Mouse (Mus musculus) gastrocnemius, postnatal 10 days (tissue): Measurements from ENCODE around the gene 1110008L16Rik. TPM values are rescaled to one million over a fixed set of nuclear protein-coding genes. Genes with fewer than 3 reads are reported as not detected.
"Not testable (repeated sequence)": the region's sequence is repeated elsewhere in the genome, so short reads cannot be mapped to it uniquely, and the experiment has no call there.

ENCODE experiments used
- DNase-seq: peaks from one replicate; pipeline ENCODE4 v3.0.0; 2021; ENCODE audit warnings: mixed read lengths
- total RNA-seq, 2 experiments: library from RNA; stranded (reverse); gene quantifications; 2 replicates each; pipeline ENCODE4 v1.2.3; 2021

1110008L16Rik gene
- total RNA-seq, 2 experiments from 2014 or later = 6.9 to 7.9 TPM

DNA sequence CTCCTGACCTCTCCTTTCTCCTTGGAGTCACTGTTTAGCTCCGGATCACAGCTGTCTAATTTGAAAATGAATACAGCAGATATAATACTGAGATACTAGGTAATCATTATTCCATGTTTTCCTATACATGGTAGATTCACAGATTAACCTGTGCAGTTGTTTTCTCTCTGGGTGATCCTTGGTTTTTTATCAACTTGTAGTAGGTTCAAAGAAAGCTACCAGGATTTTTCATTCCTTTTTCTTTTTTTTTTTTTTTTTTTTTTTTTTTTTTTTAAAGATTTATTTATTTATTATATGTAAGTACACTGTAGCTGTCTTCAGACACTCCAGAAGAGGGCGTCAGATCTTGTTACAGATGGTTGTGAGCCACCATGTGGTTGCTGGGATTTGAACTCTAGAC, 39.1 kb downstream of the 1110008L16Rik start:
- DNase-seq = not testable (repeated sequence)

DNA sequence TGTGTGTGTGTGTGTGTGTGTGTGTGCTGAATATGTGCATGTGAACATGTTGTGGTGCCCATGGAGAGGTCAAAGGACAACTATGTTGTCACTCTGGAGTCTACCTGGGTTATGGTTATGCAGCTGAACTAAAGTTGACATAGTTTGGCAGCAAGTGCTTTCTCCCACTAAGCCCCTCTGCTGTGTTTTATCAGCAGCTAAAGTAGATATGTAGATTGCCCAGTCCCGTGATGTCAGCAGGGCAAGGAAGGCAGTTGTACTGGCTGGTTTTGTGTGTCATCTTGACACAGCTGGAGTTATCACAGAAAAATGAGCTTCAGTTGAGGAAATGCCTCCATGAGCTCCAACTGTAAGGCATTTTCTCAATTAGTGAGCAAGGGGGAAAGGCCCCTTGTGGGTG, 43.7 kb downstream of the 1110008L16Rik start:
- not testable (repeated sequence) for DNase-seq

DNA sequence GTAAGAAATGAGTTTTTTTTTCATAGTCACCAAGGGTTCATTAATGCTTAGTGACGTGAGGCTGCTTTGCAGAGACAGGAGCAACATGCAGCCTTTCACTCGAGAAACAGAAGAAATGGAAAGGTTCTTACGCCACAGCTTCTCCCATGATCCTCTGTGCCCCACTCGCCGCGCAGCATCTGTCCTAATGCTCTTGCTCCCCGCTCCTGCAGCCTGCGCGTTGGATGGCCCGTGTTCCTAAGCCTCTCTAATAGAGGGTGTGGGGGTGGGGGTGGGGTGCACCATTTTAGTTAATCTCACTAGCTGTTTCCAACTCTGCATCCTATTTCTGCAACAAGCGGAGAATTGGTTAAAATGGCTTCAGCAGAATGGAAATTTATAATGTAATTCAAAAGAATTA, 44.6 kb downstream of the 1110008L16Rik start:
- no peak for DNase-seq

DNA sequence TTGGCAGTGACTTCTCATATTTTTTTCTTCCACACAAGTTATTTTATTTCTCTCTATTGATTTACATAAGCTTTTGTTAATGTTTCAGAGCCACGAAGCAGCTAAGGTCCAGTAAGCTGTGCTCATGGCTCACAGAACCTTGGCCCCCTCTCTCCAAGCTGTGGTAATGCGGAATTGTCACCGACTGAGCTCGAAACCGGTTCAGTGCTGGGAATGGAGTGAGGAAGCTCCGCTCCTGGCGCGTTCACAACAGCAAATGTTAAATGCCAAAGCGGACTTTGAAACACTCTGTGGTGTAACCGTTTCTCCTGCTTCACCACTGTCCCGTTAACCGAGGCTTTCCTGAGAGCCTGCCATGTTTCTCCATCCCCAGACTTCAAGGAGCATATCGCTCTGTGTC, 45.2 kb downstream of the 1110008L16Rik start:
- DNase-seq = peak; percentile 21

DNA sequence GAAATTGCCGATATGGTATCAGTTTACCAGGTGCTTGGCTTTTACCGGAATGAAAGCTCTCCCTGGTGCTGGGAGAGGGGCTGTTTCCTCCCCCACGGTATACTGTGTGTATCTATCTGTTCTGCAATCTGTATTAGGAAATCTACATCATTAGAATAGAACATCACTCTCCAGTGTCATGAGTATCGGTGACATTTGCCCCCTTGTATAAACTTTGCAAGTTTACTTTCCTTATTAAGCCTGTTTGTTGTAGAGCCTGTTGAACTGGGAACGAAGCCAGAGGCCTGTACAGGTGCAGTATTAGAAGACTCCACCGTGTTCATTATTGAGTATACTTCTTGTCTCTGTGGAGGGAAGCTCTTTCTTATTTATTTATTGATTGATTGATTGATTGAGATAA, 54.0 kb downstream of the 1110008L16Rik start:
- no peak for DNase-seq

DNA sequence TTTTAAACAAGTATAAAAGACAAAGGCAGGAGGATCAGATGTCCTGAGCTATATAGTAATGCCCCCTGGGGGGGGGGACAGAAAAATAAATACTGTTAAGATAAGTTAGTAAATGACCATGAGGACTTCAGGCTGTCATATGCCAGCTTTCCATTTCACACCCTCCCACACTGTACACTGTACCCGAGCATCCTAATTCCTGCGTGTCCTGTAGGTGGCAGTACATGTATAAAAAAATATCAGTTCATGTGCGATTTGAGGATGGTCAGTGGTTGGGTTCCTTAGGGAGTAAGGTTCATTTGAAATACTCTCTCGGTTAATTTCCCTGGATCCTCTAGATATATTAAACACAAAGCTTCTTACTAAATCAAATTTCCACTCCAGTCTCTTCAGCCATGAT, 55.5 kb downstream of the 1110008L16Rik start:
- DNase-seq = no peak

DNA sequence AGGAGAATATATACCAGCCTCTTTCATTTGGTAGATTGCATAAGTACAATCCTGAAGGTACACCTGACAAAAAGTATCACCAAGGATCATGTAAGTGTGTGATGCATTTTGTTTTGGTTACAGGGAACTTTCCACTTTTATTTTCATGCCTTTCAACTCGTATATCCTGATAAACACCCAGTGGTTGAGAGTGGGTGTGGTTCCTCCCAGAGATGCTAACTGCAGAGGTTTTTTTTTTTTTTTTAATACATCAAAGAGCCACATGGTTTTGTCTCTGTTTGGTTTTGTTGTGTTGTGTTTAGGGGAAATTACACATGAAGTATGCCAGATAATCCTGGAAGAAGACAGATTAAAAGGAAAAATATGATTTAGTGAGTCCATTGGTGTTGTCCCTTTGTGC, 57.9 kb downstream of the 1110008L16Rik start:
- DNase-seq = no peak

DNA sequence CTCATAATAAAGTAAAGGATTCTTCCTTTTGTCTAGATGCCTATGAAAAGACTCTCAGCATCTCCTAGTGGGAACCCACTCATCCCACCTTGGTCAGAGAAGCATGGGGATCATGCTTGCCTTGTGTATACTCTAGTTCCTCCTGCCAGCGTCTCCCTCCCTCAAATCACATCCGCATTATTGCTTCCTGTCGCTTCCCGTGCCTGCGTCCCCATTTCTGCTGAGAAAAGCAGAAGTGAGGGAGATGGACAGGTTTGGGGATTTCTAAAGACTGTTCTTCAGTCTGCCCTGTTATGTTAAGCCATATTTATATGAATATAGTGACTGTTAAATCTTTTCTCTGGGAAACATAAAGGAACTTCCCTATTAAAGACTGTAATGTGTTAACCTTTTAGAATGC, 61.6 kb downstream of the 1110008L16Rik start:
- DNase-seq = no peak

DNA sequence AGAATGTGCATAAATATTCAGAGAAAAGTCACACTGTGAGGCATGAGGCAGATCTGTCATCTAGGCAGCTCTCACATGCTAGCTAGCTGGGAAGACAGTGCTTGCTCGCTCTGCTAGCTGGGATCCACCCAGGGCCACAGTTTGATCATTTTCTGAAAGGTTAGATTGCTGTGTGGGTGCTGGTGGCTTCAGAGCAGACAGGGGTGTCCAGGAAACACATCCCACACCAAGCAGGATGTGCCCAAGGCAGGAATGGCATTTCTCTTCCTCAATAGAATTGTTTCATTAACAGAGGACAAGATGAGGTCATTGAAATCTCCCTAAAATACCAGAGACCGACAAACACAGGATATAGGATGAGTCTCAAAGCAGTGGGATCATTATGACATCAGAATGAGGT, 65.7 kb downstream of the 1110008L16Rik start:
- DNase-seq = no peak

DNA sequence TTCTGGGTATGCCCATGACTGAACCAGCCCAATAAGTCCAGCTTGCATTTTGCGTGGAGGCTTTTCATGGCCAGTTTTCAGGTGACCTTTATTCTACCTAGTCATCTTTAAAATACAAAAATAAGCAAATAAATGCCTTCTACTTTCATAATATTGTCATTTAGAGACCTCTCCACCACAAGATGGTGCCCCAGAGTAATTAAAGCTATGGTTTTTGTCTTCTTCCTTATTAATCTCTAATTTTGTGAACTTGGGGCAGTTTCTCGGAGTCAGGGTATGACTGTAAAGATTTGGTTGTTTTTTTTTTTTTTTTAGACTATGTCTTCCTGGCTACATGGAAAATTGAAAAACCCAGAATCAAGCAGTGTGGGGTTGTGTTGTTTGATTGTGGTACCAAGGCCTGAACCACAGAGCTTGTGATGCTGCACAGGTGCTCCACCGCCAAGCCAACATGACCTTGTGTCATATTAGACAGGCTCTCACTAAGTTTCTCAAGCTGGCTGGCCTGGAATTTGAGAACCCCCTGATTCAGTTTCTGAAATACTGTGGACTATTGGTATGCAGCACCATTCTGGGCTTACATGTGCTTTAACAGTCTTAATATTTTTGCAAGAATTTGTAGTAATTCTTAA, 73.2 kb downstream of the 1110008L16Rik start:
- no peak for DNase-seq

DNA sequence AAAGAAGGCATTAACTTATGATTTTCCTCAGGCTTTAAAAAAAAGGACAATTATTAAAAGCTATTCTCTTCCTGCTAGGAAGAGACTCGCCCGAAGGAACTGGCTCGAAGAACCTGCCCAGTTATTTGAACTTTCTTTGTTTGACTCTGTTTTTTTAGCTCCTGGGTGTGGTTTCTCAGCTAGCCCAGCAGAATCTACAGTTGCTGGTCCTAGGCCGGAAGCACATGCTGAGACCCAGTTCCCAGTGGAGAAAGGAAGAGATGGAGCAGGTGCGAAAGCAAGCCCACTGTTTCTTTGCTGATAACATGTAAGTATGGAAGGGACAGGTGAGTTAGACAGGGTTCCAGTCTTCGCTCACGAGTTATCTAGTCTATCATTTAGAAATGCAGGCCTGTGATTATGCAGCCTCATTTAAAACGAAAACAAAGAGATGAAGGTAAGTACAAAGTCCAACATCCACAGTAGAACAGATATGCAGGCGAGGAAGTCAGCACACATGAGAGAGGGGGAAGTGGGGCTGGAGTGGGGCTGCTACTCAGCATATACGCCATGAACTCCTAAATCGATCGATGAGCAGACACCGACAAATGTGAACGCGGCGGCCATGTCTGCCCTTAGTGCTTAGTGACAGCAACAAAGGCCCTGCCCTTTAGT, 77.7 kb downstream of the 1110008L16Rik start:
- no peak for DNase-seq

DNA sequence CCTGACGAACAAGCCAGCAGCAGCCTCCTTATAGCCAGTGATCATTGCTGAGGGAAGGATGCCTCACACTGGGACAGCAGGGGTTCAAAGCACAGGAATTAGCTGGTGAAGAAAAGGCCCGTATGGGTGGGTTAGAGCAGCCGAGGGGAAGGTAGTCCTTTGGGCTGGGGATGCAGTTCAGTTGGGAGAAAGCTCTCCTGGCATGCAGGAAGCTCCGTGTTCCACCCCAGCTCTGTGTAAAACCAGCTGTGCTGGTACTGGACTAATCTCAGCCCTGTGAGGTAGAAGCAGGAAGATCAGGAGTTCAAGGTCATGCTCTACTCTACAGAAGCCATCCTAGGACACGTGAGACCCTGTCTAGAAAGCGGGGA, 78.2 kb downstream of the 1110008L16Rik start:
- DNase-seq = no peak

DNA sequence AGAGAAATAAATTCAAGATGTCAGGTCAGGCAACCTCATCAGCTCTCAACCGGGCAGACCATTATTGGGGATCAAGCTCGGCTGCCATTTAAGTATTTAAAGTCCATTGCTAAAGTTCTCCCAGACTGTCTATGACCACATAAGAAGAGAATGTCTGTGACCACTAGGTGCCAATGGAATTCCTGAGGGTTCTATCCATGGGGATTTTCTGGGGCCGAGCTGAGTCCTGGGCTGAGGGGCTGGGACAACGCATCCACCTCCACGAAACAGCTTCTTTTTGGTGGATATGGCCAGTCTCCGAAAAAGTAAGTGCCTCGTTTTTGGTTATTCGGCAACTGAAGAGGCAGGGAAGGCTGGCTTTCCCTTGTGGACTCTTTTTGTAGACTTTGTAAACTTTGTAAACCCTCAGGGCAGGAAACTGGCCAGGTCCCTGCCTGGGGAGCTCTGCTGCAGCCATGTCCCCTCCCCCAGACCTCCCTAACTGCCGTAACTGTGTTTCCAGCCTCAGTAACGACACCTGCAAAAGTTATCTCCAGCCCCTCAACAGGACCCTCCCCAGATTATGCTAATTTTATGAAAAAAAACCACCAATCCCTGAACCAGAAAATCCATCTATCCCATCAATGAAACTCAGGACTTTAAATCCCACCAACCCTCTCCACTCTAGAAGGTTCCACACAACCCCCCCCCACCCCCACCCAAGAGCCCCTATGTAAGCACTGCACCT, 84.8 kb downstream of the 1110008L16Rik start, which contains the start of gene Psma6:
TSS of gene Psma6 (plus strand) at position 200 of the 727 bp plus-strand sequence.
- DNase-seq = no peak

DNA sequence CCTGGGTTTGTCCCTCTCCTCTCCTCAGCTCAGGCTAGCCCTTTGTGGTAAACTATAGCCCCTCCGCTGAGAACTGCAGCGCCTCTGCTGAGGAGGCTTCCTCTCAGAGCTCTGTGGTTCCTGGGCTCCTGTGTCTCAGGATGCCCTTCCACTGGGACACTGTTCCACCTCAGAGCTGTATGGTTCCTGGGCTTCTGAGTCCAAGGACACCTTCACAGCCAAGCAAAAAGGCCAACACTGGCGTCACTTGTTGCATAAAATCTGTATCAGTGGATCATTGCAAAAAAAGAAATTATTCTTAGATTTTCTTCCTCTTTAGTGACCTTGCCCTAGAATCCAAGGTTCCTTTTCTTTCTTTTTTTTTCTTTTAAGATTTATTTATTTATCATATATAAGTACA, 85.4 kb downstream of the 1110008L16Rik start:
- no peak for DNase-seq

DNA sequence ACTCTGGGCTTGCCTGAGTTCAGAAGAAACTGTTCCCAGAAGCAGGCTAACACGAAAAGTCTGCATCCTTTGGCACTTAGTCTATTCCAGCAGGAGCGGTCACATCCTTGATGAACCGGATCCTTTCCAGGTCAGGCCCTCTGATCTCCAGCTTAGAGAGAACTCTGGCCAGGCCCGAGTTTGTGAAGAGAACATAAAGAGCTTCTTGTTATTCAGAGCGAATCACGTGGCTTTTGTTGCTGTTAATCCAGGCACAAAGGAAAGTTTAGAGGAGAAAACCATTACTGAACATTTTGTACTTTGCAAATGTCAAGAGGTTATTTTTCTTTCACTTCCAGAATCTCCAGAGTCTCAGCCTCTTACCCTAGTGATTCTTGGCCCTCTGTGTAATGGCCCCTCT, 86.6 kb downstream of the 1110008L16Rik start:
- no peak for DNase-seq

DNA sequence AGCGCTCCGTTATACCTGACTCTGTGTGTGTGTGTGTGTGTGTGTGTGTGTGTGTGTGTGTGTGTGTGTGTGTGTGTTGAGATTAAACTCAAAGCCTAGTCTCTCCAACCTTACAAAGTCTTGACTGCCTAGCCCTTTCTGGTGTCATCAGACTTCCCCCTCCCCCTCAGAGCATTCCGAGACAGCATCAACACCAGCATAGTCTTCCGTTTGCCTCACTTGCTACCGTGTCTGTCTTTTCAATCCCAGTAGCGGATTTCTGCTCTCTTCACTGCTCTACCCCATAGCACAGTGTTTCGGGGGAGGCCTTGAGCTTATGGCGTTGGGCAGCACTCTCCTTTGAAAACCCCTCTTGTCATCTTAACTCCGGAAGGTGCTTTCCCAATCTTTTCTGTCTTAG, 87.1 kb downstream of the 1110008L16Rik start:
- DNase-seq = no peak

DNA sequence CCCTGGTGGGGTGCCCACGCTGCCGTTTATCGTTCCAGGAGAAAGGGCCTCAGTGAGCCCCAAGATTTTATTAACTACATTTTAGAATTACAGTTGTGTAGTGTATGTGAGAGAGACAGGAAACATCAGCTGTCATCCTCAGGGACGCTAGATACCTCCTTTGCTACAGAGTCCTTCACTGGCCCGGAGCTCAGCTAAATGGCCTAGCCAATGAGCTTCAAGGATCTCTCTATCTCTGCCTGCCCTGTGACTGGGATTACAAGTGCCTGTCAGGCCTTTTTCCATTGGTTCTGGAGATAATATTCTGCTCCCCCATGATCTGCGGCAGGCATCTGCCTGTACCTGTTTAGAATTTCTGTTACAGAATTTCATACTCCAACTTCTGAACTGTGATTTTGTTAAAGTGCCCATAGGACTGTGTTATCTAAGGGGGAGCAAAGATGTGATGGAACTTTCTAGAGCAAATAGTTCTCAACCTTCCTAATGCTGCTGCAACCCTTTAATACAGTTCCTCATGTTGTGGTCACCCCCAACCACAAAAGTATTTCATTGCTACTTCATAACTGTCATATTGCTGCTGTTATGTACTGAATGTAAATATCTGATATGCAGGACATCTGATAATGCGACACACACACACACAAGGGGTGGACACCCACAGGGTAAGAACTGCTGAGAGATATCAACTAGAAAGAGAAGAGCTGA, 87.9 kb downstream of the 1110008L16Rik start:
- no peak for DNase-seq

DNA sequence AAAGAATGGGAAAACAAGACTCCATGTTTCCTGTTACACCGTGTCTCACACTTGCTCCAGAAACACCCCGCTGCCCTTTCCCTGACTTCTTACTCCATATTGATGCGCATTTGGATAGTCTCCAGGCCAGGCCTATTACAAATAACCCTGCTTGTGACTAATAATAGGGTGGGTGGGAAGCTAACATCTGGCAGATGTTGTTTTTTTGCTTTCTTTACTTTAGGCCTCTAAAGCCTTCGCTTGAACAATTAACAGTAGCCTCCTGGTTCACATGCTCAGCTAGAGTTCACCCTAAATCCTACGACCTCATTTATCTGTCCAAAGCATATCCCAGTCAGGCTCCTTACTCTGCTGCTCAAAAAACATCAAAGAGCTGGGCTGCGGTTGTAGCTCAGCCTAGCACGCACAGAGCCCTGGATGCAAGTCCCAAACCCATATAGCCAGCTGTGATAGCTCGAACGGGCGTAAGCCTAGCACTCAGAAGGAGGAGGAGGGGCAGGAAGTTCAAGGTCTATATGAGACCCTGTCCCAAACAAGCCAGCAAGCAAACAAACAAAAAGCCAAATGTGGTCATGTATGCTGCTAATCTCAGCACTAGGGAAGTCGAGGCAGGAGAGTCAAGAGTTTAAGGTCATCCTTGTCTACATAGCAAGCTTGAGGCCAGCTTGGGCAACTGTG, 88.5 kb downstream of the 1110008L16Rik start:
- no peak for DNase-seq

DNA sequence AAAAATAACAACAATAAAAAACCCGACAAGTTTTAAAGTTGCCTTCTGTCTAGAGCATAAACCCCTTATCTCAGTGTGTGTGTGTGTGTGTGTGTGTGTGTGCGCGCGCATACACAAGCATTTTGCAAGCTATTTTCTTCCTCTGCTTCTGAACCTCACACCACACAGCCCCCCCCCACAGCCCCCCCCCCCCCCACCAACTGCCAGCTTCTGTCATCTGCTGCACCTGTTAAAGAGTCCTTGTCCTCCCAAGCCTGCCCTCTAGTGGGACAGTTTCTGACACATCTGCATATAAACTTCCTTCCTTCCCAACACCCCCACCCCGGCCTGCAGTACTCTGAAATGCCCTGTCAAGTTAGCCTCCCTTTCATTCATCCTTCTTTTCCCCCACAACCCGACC, 89.1 kb downstream of the 1110008L16Rik start:
- peak; percentile 57 for DNase-seq

DNA sequence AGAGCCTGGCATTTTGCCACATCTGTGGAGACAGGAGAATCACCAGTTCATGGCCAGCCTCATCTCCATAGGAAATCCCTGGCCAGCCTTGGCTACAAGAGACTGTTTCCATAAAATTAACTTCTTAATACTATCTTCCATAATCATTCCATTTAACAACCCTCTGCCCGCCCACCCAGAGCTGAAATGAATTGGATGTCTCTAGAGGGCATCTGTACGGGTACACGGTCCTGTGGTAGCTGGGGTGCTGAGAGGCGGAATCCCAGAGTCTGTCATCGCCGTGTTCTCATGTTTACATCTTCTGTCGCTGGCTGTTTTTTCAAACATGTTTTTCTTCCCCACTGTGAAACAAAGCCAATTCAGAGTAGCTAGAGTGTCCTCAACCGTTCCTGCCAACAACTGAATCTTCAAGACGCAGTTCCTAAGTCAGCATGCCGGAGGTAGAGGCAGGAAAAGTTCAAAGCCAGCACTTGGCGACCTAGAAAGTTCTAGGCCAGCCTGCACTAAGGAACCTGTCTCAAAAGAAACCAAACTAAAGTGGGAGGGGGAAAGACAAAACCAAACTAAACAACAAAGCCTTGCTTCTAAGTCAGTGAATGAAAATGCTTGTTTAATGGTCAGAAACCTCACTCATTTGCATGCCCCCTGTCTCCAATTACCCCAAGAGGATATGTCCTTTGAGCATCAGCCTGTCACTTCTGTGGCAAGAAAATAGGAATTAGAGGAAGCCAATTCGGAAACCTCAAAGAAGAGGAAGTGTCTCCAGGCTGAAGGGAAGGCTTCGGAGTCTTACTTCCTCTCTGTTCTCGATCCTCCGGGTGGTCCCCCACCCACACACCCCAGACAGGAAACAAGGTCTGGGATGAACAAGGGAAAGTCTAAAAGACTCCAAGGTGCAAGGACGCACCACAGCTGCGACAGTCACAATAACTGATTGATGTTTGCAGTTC, 90.0 kb downstream of the 1110008L16Rik start:
- no peak for DNase-seq

DNA sequence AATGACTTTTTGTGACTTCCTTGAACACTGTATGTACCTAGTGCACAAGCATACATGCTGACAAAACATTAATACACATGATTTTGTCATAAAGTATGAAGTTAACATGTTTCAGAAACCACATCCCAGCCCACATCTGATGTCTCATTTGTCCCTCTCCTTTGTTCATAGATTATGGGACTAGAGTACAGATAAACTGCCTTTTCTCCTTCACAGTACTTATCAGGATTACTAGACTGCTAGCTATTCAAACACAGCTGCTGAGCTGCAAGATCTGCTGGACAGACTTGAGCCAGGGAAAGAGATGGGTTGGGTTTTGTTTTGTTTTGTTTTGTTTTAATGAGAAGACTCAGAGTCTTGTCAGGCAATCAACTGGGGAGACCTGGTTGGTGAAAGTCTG, 92.7 kb downstream of the 1110008L16Rik start:
- DNase-seq = no peak
